Mouse (Mus musculus): ENCODE measurements around the gene Ttc30a1.
A peak's percentile ranks its signal among the peaks of the same experiment; 100 is the strongest.

Gene Ttc30a1

GRCm38 (mm10) chr2:75981440-75982081 lies at the start of gene Ttc30a1:
Gene Ttc30a1, minus strand, starts transcription at chr2:75981967.
- peak; percentile 79 to 89 for DNase-seq (ENCODE audit: low spot score in 2 of 2)

GRCm38 (mm10) chr2:76030080-76030479 lies 48.3 kb upstream of the Ttc30a1 start:
- DNase-seq (ENCODE audit: low spot score in 2 of 2) = no peak

- no peak for DNase-seq (ENCODE audit: low spot score in 2 of 2)
These were observed 47.5 kb upstream of the Ttc30a1 start for GRCm38 (mm10) chr2:76029081-76029901.

- DNase-seq (ENCODE audit: low spot score in 2 of 2) = no peak
These were observed 35.1 kb upstream of the Ttc30a1 start for GRCm38 (mm10) chr2:76016890-76017289.

GRCm38 (mm10) chr2:76016136-76016535 lies 34.4 kb upstream of the Ttc30a1 start:
- no peak for DNase-seq (ENCODE audit: low spot score in 2 of 2)

- DNase-seq (ENCODE audit: low spot score in 2 of 2) = no peak
These were observed 33.7 kb upstream of the Ttc30a1 start for GRCm38 (mm10) chr2:76015460-76015859.

- no peak for DNase-seq (ENCODE audit: low spot score in 2 of 2)
These were observed 32.9 kb upstream of the Ttc30a1 start for GRCm38 (mm10) chr2:76014659-76015058.

GRCm38 (mm10) chr2:76006194-76006593 lies 24.4 kb upstream of the Ttc30a1 start:
- no peak for DNase-seq (ENCODE audit: low spot score in 2 of 2)

- no peak for DNase-seq (ENCODE audit: low spot score in 2 of 2)
These were observed 21.1 kb upstream of the Ttc30a1 start for GRCm38 (mm10) chr2:76002899-76003298.

GRCm38 (mm10) chr2:76001392-76001791 lies 19.6 kb upstream of the Ttc30a1 start:
- peak in 1 of 2 experiments; percentile 17 for DNase-seq (ENCODE audit: low spot score in 2 of 2)

- DNase-seq (ENCODE audit: low spot score in 2 of 2) = peak in 1 of 2 experiments; percentile 9
These were observed 17.9 kb upstream of the Ttc30a1 start for GRCm38 (mm10) chr2:75999636-76000035.

- DNase-seq (ENCODE audit: low spot score in 2 of 2) = no peak
These were observed 16.9 kb upstream of the Ttc30a1 start for GRCm38 (mm10) chr2:75998692-75999091.

GRCm38 (mm10) chr2:75997726-75998125 lies 16.0 kb upstream of the Ttc30a1 start:
- DNase-seq (ENCODE audit: low spot score in 2 of 2) = no peak

GRCm38 (mm10) chr2:75994841-75995240 lies 13.1 kb upstream of the Ttc30a1 start:
- no peak for DNase-seq (ENCODE audit: low spot score in 2 of 2)

GRCm38 (mm10) chr2:75991581-75992205 lies 9.9 kb upstream of the Ttc30a1 start:
- DNase-seq (ENCODE audit: low spot score in 2 of 2) = no peak

- DNase-seq (ENCODE audit: low spot score in 2 of 2) = peak; percentile 44 to 54
These were observed 9.2 kb upstream of the Ttc30a1 start for GRCm38 (mm10) chr2:75990885-75991539.

GRCm38 (mm10) chr2:75989694-75990093 lies 7.9 kb upstream of the Ttc30a1 start:
- DNase-seq (ENCODE audit: low spot score in 2 of 2) = no peak

- DNase-seq (ENCODE audit: low spot score in 2 of 2) = no peak
These were observed 7.1 kb upstream of the Ttc30a1 start for GRCm38 (mm10) chr2:75988779-75989363.

GRCm38 (mm10) chr2:75988378-75988777 lies 6.6 kb upstream of the Ttc30a1 start:
- no peak for DNase-seq (ENCODE audit: low spot score in 2 of 2)

GRCm38 (mm10) chr2:75987739-75988138 lies 6.0 kb upstream of the Ttc30a1 start:
- DNase-seq (ENCODE audit: low spot score in 2 of 2) = no peak

GRCm38 (mm10) chr2:75985124-75985523 lies 3.4 kb upstream of the Ttc30a1 start:
- peak; percentile 27 to 44 for DNase-seq (ENCODE audit: low spot score in 2 of 2)

GRCm38 (mm10) chr2:75983847-75984246 lies 2.1 kb upstream of the Ttc30a1 start:
- no peak for DNase-seq (ENCODE audit: low spot score in 2 of 2)
